Mouse (Mus musculus) layer of hippocampus, postnatal 25 days (tissue): Measurements from ENCODE around the gene Ctdsp2. TPM values are rescaled to one million over a fixed set of nuclear protein-coding genes. Genes with fewer than 3 reads are reported as not detected.

Source experiments
- DNase-seq, 2 experiments: peaks; one replicate each; pipeline ENCODE4 v3.0.0; 2022; ENCODE audit warnings: mixed read lengths in 2 of 2, low spot score in 1 of 2; ENCODE audit errors: extremely low spot score in 1 of 2
- total RNA-seq, 2 experiments: library from RNA; stranded (reverse); gene quantifications; 2 replicates each; pipeline ENCODE4 v1.2.3; 2021

Ctdsp2 gene
- total RNA-seq, 2 experiments from 2014 or later, result 98.6 to 118 TPM

DNA sequence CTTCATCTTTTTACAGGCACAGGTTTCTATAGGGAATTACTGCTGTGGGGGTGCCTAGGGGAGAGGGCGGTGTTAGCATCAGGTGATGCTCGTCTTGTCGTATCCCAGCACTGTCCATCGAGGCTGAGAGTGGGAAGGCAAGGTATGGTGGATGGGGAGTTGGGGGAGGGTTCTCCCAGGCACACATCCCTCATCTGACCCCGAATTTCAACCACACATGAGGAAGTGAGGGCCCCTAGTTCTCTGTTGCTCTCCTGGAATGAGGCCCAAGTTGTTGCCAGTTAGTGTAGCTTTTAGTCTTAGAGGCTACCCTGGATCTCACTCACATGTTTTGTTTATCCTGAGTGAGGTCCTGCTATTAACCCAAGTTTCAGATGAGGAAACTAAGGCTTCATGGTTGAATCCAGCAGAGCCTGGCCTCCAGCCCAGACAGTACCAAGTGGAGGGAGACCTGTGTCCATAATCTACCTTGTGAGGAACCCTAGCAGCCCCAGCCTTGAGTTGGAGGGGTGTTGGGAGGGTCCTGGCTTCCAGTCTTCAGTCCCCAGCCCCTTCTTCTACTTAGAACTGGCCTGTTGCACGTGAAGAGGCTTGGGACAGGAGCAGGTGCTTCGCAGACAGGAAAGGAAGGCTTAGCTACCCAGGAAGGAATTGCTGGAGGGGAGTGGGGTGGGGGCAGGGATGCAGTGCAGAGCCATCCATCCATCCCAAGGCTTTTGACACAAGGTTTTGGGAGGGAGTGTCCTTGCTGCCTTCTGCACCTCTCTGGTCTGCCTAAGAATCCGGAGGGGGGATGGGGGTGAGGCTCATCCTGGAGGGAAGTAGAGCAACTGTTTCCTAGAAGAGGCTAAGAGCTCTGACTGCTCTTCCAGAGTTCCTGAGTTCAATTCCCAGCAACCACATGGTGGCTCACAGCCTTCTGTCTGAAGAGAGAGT, 8.9 kb downstream of the Ctdsp2 start:
- no peak for DNase-seq

DNA sequence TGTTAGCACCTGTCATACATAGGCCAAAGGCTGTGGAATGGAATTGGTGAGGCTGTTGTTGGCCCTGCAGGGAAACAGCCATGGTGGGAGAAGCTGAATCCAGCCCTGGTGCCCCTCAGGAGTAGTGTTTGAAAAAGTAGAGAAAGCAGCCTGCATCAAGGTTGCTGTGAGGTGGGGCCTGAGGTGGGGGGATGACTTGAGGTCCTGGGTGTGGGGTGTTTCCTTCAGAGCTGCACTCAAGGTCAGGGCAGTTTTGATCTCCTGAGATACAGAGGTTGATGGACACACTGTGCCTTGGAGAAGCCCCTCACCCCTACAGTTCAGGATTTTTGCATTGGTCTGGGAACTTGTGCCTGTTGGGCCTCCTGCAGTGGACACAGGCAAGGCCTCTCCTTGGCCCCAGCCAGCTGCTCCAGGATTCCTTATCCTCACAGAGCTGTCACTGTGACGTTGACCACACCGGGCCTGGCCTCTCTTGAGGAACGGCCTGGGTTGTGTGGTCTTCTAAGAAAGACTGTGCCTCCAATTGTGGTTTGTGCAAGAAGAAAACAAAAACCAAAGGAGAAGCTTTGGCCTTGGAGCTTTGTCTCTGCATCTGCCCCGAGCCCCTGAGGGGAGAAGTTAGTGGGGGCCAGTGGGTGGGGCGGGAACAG, 10.1 kb downstream of the Ctdsp2 start:
- DNase-seq, result no peak

DNA sequence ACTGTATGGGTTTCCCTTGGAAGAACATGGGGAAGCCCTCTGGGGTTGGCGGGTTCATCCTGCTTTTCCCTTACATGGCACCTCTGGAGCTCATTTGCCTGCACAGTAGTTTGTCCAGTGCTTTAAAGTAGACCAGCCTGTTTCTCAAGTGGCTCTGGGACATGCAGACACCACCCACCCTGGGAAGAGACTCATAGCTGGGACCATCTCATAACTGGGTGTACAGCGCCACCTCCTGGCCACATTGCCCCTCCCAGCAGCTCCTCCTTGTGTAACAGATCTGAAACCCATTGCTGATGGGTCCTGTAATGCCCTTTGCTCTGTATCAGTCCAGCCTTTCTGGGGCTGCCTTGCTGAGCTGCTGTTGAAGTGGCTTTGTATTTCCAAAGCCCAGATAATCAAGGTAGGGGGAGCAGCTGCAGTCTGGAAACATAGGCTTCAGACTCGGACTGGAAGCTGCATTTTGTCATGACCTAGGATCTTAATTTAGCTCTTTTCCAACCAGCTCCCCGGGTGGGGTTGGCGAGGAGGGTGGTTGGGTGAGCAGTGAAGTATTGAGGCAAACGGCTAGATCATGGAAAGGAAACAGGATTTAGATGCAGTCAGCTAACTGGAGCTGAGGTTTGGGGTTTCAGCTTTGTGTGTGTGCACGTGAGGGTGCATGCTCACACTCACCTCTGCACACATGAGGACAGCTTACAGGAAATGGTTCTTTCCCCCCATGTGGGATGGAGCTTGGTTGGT, 12.0 kb downstream of the Ctdsp2 start:
- peak; percentile 75 to 93 for DNase-seq

DNA sequence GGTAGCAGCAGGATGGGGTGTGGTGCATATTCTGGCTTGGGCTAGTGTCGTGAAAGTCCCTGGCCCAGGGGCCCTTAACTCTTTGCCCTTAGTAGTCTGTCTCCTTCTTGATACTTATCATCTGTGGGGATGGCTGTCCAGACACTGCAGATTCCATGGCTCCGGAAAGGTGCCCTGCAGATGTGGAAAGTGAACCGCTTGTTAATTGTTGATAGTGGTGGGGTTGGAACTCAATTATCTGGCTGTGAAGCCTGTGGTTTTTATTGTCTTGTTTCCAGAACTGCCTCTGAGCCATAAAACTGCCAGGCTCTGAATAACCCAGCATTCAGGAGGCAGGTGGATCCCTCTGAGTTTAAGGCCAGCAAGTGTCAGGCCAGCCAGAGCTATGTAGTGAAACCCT, 13.2 kb downstream of the Ctdsp2 start:
- DNase-seq, result no peak

DNA sequence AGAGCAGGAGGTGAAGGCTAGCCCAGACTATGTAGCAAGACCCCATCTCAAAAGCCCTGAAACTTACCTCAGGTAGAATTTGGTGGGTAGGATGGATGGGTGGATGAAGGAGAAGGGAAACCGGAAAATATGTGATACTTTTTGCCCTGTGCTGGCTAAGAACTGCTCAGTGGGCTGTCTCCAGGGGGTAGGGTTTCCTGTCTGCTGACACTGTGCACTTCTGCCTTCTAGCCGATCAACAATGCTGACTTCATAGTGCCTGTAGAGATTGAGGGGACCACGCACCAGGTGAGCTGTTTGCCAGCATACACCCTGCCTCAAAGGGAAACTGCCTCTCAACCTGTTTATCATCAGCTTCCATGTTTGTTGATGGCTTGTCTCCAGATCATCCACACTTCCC, 15.1 kb downstream of the Ctdsp2 start:
- DNase-seq, result no peak

DNA sequence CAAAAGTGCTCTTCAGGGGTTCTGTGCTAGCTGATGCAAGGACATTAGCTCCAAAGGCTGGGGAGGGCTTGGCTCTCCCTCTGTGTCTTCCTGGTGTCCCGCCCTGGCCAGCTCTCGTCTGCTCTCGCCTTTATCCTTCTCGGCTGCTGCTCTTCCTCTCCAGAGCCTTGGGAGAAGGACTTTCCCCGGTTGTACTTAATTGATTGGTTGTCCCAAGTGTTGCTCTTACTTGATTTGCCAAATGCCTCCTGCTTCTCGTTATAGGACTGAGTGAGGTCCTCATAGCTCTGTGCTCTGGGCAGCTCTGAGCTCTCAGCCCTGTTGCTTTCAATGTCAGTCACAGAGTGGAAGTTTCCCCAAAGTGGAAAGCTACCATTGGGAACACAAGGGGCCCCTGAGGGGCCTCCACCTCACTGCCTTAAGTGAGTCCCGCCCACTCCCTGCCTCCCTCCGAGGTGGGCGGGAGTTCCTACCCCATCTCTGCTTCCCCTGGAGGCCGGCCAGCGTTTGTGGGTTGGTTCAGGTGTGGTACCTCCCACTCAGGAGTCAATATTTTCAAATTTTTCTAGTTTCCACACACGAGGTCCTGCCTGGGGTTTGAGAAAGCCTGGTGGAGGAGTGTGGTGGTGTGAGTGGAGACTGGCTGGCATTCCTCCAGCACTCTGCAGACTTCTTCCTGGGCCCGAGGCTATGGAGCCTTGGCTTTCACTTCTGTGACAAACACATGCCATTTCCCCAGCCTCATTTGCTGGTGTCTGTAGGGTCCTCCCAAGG, 19.0 kb downstream of the Ctdsp2 start:
- no peak for DNase-seq

DNA sequence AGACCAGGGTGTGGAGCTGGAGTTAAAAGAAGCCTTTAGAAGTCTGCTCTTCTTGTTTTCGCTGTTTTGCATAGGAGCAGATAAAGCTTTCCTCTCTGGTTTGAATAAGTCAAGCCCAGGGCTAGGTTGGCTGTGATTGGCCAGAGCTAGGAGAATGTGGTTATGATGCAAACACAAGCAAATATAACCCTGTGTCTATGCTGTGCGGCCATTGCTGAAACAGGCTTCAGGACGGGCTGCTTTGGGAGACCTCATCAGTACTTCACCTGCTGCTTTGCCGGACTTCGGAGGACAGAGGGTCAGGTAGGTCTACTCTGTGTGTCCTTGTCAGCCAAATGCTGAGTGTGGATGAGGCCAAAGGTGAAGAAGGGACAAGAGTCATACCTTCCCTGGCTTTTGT, 22.0 kb downstream of the Ctdsp2 start, which contains the start of gene Avil:
Gene Avil (plus strand): TSS at position 181 of the 400 bp plus-strand sequence.
- DNase-seq, result no peak

DNA sequence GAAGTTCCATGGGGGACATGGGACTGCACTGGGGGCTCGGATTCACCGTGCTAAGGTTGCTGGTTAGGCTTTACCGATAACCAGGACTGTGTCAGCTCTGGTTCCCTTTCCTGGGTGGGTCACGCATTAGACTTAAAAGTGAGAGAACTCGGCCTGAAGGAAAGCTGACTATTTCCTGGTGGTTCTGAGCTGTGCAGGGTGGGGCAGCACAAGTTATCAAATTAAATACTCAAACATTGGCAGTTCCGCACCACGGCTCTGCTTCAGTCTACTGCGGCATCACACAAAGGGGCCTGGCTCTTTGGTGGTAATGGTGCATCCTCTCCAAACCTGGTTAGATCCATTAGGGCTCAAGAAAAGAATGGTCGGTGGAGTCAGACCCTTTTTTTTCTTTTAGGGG, 22.8 kb downstream of the Ctdsp2 start:
- DNase-seq, result no peak

DNA sequence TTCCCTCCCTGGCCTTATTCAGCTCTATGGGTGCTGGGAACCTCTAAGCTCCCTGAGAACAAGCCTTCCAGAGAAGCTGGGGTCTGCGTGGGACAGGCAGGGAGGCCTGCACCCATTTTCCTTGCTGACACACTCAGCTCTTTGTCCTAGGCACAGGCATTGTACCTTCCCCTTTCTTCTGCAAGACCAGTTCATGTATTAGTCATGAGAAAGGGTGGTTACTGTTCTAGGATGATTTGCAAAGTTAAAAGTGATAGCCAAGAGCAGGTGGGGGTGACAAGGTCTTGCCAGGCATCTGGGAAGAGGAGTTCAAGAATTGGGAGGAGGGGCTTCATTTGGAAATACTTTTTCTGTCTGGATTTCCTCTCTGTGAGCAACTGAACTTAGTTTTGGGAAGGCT, 23.5 kb downstream of the Ctdsp2 start:
- no peak for DNase-seq

DNA sequence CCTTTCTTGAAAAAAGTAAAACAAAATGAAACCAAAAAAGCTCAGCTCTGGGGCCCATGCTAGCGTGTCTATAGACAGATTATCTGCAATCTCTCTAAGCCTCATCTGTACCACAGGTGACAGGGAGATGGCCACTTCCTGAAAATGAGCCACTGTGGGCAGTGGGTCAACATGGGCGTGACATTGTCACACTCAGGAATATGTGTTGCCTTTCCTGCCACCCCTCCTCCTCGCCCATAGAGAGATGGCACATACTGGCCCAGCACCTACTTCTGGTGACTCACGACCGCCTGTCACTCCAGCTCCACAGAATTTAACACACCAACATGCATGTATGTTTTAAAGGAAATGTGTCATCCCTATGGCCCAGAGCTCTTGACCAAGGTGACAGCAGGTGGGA, 24.2 kb downstream of the Ctdsp2 start:
- DNase-seq, result no peak

DNA sequence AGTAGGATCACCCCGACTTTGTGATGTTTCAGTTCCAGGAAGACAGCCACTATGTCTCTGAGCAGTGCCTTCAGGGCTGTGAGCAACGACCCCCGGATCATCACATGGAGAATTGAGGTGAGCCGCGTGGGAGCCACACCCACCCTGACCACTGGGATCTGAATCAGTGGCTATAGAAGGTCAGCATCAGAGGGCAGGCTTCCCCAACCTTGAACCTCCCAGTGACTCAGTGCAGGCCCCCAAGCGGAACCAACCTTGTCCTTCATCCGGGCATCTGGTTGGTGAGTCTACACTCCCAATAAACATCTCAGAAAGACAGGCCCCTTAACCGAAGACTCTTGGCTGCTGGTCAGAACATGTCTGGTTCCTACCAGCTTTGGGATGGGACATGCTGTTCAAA, 24.8 kb downstream of the Ctdsp2 start:
- DNase-seq, result no peak

DNA sequence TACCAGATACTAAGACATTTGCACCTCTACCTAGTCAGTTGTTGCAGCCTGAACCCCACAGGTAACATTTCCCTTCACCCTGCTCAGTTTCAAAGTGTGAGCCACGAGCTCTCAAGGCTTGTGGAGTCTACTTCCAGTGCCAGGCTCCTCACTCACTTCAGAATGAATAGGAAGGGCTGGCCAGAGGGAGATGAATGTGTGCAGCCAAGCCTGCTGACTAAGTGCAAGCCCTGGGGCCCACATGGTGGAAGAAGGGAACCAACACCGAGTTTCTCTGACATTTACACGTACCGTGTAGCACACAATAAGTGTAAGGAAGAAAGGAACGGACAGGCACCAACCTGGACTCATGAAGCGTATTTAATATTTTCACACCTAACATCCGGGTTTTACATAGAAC, 25.3 kb downstream of the Ctdsp2 start:
- no peak for DNase-seq

DNA sequence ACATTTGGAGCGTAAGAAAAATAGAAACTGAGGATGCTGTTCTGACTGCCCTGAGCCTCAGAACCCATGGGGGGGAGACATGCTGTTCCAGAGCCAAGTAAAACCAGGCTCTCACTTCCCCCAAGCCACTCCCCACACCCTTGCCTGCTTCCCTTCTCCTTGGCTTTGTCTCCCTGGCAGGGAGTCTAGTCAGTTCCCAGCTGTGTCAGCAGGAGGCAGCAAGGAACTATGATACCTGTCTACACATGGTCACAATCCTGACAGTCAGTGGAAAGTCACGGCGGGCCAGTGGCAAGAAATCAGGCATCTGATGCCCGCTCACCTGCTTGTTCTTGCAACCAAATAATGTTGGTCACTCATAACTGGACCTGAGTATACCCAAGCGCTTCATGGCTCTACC, 38.0 kb downstream of the Ctdsp2 start:
- no peak for DNase-seq

DNA sequence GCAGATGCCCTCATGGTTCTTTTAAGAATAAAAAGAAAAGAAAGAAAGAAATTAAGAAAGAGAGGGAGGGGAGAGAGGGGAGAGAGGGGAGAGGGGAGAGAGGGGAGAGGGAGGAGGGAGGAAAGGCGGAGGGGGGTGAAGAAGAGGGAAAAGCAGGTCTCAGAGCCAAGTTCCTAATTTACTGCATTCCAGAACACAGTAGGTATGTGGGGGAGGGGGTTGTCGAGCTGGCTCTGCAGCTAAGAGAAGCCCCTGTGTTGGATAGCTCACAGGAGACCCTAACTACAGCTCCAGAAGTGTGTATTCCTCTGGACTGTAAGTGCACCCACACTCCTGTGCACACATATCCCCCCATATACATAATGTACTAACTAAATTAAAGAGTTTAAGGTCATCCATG, 38.6 kb downstream of the Ctdsp2 start:
- no peak for DNase-seq

DNA sequence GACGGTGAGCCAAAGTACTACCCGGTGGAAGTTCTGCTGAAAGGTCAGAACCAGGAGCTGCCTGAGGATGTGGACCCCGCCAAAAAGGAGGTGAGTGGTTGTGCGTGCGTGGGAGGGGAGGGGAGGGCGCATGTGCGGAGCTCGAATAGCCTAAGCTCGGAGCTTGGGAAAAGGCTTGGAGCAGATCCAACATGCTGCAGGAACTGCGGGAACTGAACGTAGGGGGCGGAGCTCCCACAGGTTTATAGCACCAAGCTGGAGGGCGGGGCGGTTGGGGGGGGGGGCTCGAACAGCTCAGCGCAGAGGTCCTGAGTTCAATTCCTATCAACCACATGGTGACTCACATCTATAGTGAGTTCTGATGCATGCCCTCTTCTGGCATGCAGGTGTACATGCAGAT, 39.9 kb downstream of the Ctdsp2 start:
- DNase-seq, result no peak

DNA sequence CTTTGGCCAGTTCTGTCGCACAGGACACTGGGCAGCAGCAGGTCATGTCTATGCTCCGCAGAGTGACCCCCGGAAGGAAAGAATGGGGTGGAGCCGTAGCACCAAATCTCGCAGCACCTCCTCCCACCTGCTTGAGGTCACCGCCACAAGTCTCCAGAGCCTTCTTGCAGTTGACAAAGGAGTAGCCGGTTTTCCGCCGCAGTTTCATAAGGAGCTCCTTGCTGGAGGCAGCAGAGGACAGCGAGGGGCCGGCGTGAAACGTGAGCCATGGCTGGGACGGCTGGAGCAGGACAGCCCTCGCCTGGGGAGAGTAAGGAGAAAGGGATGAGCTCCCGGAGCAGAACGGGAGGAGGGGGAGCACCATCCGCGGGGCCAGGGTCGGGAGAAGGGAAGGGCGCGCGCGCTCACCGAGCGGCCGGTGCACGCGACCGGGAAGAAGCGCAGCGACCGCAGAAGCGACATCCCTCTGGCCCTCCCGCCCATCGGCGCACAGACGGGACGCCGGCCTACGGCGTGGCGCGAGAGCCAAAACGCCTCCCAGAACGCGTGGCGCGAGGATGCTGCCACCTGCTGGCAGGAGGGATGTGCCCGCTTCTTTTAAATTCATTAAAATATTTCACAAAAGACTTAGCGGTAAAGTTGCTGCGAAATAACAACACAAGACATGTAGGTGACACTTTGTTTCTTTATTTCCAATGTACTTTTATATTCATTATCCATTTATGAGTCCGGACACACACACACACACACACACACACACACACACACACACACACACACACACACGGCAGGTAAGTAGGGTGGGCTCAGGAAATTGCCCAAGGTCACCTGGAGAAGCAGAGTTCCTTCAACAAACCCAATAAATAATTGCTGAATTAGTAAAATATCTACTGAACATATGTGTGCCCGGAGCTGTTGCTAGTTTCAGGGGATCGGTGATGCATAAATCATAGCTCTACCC, 52.1 kb downstream of the Ctdsp2 start, which contains the start of gene Tsfm:
Gene Tsfm (minus strand): TSS at position 505 of the 961 bp plus-strand sequence.
- DNase-seq, result peak; percentile 89 to 97

DNA sequence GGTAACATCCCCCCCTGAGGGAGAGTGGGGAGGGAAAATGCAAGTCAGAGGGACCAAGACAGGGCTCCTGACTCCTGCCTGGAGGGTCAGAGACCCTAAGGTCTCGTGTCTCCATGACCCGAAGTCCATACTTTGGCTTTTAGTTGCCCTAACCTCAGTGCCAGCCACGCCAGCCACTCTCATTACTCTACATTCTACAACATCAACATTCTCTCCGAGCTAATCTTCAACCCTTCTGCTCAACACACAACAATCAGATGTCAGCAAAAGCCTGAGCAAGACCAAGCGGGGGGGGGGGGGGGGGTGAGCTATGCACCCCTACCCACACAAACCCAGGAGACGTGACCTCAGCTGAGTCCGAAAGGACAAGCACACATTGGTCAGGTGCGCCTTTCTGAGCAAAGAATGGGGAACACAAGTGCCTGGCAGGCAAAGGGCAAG, 54.8 kb downstream of the Ctdsp2 start:
- no peak for DNase-seq

DNA sequence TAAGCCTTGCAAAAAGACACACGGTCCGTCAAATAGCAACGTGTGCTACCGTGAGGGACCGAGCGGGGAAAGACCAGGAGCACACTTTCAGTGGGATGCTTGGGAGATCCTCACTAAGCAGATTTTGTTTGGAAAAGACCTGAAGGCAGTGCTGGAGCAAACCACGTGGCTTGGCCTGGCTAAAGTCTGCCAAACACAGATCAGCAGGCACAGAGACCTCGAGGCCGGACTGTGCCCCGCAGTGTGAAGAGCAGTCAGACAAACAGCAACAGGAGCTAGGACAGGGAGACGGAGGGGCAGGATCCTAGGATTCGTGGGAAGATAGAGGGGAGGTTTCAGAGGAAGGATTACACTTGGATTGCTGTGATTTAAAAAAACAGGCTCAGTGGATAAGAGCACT, 57.8 kb downstream of the Ctdsp2 start:
- no peak for DNase-seq

DNA sequence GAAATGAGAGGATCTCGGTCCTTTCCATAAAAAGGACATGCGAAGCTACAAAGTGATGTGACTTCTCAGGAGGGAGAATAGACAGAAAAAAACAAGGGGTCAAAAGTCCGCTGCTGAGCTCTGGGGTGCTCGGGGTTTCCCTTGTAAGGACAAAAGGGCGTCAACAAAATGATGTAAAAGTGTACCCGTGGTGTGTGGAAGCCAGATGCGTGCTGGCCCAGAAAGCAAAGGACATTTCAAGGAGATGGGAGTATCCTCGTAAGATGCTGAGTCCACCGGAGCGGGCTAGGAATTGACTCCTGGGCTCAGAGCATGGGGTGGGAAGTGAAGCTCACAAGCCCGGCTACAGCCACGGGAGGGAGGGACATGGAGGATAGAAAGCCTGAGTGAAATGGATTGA, 59.1 kb downstream of the Ctdsp2 start:
- no peak for DNase-seq
